Mouse (Mus musculus): Measurements from ENCODE around the gene Lsp1. TPM values are rescaled to one million over a fixed set of nuclear protein-coding genes. Genes with fewer than 3 reads are reported as not detected.
A peak's percentile ranks its signal among the peaks of the same experiment; 100 is the strongest.

The Lsp1 gene
- polyA plus RNA-seq, 1 experiment from 2014 or later, result 61.8 TPM

DNA sequence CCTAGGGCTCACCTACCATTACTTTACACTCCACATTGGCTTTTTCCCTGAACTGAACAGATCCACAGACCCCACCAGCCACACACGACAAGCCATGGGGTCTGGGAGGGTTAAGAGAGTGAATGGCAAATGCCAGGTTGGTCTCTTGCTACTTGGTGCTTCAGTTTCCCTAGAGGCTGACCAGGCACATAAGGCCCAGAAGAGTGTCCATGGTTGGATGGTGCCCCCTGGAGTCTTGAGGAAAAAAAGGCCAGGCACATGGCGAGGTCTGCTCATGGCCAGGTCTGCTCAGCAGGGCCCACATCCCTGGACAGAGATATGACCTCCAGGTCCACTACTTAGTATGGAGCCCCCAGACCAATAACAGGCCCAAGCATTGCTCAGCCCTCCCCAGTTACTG is 37.2 kb downstream of the Lsp1 start:
- Histone ChIP-seq H3K4me1 (replicated peaks; ENCODE audit: control insufficient read depth, insufficient read depth, low read length) (no peaks in the 10 kb centered on the region), H3K36me3 (ENCODE audit: control insufficient read depth, insufficient read depth) (no peaks in the 10 kb centered on the region), H3K27ac (ENCODE audit: low read depth, low read length) (no peak overlapping the region), H3K27me3 (replicated peaks; ENCODE audit: control insufficient read depth, insufficient read depth, low read length) (no peaks in the 10 kb centered on the region), H3K9me3 (ENCODE audit: control insufficient read depth) (no peaks in the 10 kb centered on the region), H3K9ac (ENCODE audit: low read depth, low read length) (no peak overlapping the region), H3K4me2 (replicated peaks; ENCODE audit: low read depth) (no peak overlapping the region), H3K4me3 (ENCODE audit: low read depth, low read length) (no peak overlapping the region)
- peak; percentile 69 for TF ChIP-seq CTCF (IDR thresholded peaks at IDR 0.05; ENCODE audit: low read depth)
- ATAC-seq, result no peak
- 93% methylated on average over 2 of the region's 2 CpGs for WGBS

DNA sequence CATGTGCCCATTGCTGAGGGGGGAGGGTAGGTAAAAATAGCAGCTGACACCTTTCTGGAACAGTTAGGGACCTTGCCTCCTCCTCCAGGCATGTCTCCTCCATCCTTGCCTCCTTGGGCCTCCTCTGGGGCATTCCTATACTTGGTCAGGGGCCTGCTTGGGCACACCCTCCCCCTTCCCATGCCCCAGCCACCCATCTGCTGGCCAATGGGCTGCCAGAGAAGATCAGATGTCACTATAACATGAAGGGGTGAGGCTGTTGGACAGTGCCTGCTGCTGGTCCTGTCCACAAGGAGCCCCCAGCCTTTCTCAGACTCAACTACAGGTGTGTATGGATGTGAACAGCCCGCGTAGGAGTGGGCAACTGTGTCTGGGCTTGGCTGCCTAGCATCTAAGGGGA is 38.0 kb downstream of the Lsp1 start, which contains the start of gene Tnnt3:
Tnnt3 (plus strand) TSS at position 262 of the 400 bp plus-strand sequence.
- no peak for ATAC-seq
- 86% methylated on average over 2 of the region's 2 CpGs for WGBS
- no peak within 1 kb of the TSS for H3K27ac ChIP-seq (ENCODE audit: low read depth, low read length)

DNA sequence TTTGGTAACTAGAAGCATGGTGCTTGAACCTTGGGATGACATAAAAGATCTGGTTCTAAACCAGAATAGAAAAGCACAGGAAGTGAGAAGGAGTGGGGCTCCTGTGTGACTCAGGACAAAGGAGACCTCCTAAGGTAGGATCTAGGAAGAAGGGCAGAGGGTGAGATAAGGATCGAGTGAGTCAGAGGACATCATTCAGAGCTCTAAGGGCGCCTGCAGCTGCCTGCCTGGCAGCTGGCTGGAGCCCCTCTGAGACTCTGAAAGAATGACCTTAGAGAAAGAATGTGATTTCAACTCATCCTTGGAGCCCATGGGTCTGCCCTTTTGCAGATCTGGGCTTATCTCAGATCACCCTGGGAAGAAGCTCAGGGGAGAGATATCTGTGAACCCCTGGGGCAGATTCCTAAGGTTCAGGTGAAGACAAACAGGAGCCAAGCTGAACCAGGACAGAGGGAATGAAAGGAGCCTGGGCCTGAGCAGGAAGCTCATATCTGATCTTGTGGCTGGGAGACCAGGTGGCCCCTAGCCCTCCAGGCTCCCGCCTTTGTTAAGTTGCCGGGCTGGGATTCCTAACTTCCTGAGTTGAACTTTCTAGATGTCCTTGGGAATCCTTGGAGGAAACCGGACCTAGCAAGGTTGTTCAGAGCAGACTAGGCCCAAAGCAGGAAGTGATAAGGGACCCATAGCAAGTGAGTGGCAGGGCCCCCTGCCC is 38.6 kb downstream of the Lsp1 start:
- no peak for TF ChIP-seq CTCF (IDR thresholded peaks at IDR 0.05; ENCODE audit: low read depth)
- Histone ChIP-seq H3K9ac (ENCODE audit: low read depth, low read length) (no peak overlapping the region), H3K36me3 (ENCODE audit: control insufficient read depth, insufficient read depth) (no peaks in the 10 kb centered on the region), H3K27ac (ENCODE audit: low read depth, low read length) (no peak overlapping the region), H3K4me3 (ENCODE audit: low read depth, low read length) (no peak overlapping the region), H3K4me1 (replicated peaks; ENCODE audit: control insufficient read depth, insufficient read depth, low read length) (no peaks in the 10 kb centered on the region), H3K27me3 (replicated peaks; ENCODE audit: control insufficient read depth, insufficient read depth, low read length) (no peaks in the 10 kb centered on the region), H3K4me2 (replicated peaks; ENCODE audit: low read depth) (no peak overlapping the region), H3K9me3 (ENCODE audit: control insufficient read depth) (no peaks in the 10 kb centered on the region)
- 42% methylated on average over 5 of the region's 5 CpGs for WGBS
- ATAC-seq, result no peak

More for the DNA sequence above, 38.0 kb downstream of the Lsp1 start, which contains the start of gene Tnnt3:
- no peaks in the 10 kb centered on the region for H3K27me3 ChIP-seq (replicated peaks; ENCODE audit: control insufficient read depth, insufficient read depth, low read length)
- no peak for TF ChIP-seq CTCF (IDR thresholded peaks at IDR 0.05; ENCODE audit: low read depth)
- H3K4me1 ChIP-seq (replicated peaks; ENCODE audit: control insufficient read depth, insufficient read depth, low read length), result no peaks in the 10 kb centered on the region
- H3K4me3 ChIP-seq (ENCODE audit: low read depth, low read length), result no peak within 1 kb of the TSS
- no peaks in the 10 kb centered on the region for H3K36me3 ChIP-seq (ENCODE audit: control insufficient read depth, insufficient read depth)
- no peaks in the 10 kb centered on the region for H3K9me3 ChIP-seq (ENCODE audit: control insufficient read depth)
- H3K4me2 ChIP-seq (replicated peaks; ENCODE audit: low read depth), result no peak within 1 kb of the TSS
- H3K9ac ChIP-seq (ENCODE audit: low read depth, low read length), result no peak within 1 kb of the TSS

DNA sequence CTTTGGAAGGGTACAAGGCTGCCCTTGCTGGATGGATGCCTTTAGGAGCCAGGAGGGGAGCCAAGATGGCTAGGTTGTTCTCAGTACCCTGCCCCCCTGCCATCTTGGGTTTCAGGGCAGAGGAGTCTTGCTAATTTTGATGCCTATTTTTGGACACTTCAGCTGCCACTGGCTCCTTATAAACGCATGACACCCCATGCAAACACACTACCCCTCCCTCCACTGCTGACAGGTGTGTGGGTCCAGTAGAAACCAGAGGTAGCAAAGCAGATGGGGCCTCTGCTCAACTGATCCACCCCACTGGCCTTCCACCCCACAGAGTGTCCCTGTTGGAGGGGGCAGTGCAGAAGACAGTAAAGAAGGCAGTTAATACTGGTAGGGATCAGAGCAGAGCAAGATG is 39.4 kb downstream of the Lsp1 start:
- Histone ChIP-seq H3K4me2 (replicated peaks; ENCODE audit: low read depth) (no peak overlapping the region), H3K9me3 (ENCODE audit: control insufficient read depth) (no peaks in the 10 kb centered on the region), H3K27me3 (replicated peaks; ENCODE audit: control insufficient read depth, insufficient read depth, low read length) (no peaks in the 10 kb centered on the region), H3K36me3 (ENCODE audit: control insufficient read depth, insufficient read depth) (no peaks in the 10 kb centered on the region), H3K9ac (ENCODE audit: low read depth, low read length) (no peak overlapping the region), H3K27ac (ENCODE audit: low read depth, low read length) (no peak overlapping the region), H3K4me3 (ENCODE audit: low read depth, low read length) (no peak overlapping the region), H3K4me1 (replicated peaks; ENCODE audit: control insufficient read depth, insufficient read depth, low read length) (no peaks in the 10 kb centered on the region)
- ATAC-seq, result no peak
- TF ChIP-seq CTCF (IDR thresholded peaks at IDR 0.05; ENCODE audit: low read depth), result no peak
- 81% methylated on average over 1 of the region's 1 CpGs for WGBS

DNA sequence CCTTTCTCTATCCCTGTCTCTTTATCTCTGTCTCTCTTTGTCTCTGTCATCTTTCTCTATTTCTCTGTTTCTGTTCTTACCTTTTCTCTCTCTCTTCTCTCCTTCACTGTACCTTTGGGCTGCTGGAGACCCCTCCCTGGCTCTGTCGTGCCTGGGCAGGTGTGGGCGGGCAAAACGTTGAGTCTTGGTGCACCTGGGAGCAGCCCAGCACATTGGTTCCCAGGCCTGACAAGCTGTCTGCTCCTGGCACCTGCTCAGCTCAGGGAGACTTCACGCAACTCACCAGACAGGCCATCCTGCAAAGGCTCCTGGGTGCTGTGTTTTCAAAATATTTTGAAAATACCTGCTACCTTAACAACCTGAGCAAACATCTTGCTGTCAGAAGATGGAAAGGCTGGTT is 42.6 kb downstream of the Lsp1 start:
- ATAC-seq, result no peak
- Histone ChIP-seq H3K4me1 (replicated peaks; ENCODE audit: control insufficient read depth, insufficient read depth, low read length) (no peaks in the 10 kb centered on the region; the same call in 1 of the 2 replicates), H3K27ac (ENCODE audit: low read depth, low read length) (no peak overlapping the region), H3K36me3 (ENCODE audit: control insufficient read depth, insufficient read depth) (no peaks in the 10 kb centered on the region), H3K9ac (ENCODE audit: low read depth, low read length) (no peak overlapping the region), H3K27me3 (replicated peaks; ENCODE audit: control insufficient read depth, insufficient read depth, low read length) (no peaks in the 10 kb centered on the region), H3K9me3 (ENCODE audit: control insufficient read depth) (no peaks in the 10 kb centered on the region), H3K4me3 (ENCODE audit: low read depth, low read length) (no peak overlapping the region), H3K4me2 (replicated peaks; ENCODE audit: low read depth) (no peak overlapping the region)
- no peak for TF ChIP-seq CTCF (IDR thresholded peaks at IDR 0.05; ENCODE audit: low read depth)
- whole genome bisulfite sequencing, result 81% methylated on average over 4 of the region's 4 CpGs

DNA sequence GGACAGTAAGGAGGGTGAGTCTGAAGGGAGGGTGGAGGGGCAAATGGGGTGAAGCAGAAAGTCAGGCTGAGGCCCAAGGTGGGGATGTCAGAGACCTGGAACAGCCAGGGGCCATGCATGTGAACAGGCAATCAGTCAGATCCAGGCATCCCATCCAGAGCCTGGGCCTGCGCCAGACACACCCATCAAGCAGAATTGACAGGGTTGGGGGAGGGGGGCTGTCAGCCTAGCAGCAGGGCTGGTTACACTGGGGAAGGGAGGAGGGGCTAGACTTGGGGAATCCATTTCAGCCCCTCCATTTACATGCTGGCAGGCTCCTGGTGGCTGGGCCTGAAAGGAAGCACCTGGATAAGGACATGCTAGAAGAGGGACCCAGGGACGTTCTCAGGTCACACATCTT is 45.3 kb downstream of the Lsp1 start:
- no peak overlapping the region for H3K4me2 ChIP-seq (replicated peaks; ENCODE audit: low read depth)
- no peak overlapping the region for H3K4me3 ChIP-seq (ENCODE audit: low read depth, low read length)
- 34% methylated on average over 2 of the region's 2 CpGs for WGBS
- no peaks in the 10 kb centered on the region for H3K36me3 ChIP-seq (ENCODE audit: control insufficient read depth, insufficient read depth)
- no peak overlapping the region for H3K27ac ChIP-seq (ENCODE audit: low read depth, low read length)
- H3K27me3 ChIP-seq (replicated peaks; ENCODE audit: control insufficient read depth, insufficient read depth, low read length), result no peaks in the 10 kb centered on the region
- no peak overlapping the region for H3K9ac ChIP-seq (ENCODE audit: low read depth, low read length)
- no peaks in the 10 kb centered on the region for H3K9me3 ChIP-seq (ENCODE audit: control insufficient read depth)
- no peak for ATAC-seq
- no peak for TF ChIP-seq CTCF (IDR thresholded peaks at IDR 0.05; ENCODE audit: low read depth)
- no peaks in the 10 kb centered on the region; the same call in 1 of the 2 replicates for H3K4me1 ChIP-seq (replicated peaks; ENCODE audit: control insufficient read depth, insufficient read depth, low read length)
